Comparison of ENCODE assay signal across 12 mouse cellular contexts in the genomic region with DNA sequence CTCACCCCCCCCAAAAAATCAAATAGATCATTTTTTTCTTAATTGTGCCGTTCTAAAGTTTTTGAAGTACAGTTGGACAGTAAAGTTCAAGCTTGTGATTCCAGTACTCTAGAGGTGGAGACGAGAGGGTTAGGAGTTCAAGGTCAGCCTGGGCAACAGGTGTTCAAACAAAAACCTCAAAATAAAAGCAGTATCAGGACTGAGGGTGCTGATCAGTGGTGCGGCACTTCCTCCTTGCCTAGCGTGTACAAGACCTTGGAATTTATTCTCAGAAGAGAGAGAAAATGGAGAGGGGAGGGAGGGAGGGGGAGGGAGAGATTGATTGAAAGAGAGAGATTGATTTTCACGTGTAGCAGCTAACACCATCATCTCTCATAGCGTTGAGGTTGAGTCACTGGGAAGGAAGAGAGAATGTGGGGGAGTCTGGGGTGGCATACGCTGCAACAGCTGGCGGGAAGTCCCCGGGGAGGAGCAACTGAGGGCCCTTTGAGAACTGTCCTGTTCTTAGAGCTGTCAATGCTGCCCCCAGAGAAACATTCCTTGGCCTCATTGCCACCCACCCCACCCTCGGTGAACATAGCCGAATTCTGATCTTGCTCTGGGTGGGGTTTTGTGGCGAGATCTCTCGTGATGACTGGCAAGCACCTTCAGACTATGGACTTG. TPM values are rescaled to one million over a fixed set of nuclear protein-coding genes. Genes with fewer than 3 reads are reported as not detected.
DNase-seq lines count a peak whose midpoint lies in the region; TF ChIP-seq lines count a peak whose summit lies in the region.
"Had no signal": no experiment of that assay in that cellular context is flagged by ENCODE, and none has a peak within 500 bp of the region (broad histone marks: within the 10 kb centered on the region; RNA-seq: fewer than 3 reads in every experiment).

No protein-coding gene starts in this region.

- intact Hi-C loops in left cerebral cortex, adult 2 months (cut with DNase I), result no loop called here

- peak; percentile 46 to 59 for DNase-seq in frontal cortex, adult 2 months (ENCODE audit: extremely low spot score in 1 of 2, low spot score in 1 of 2)
- no peak for DNase-seq in frontal cortex, postnatal 14 days (ENCODE audit: low spot score in 2 of 2)
- DNase-seq in 3134 (ENCODE audit: extremely low read depth, insufficient read length, low spot score) (peak; percentile 76), MN1 (ENCODE audit: low spot score) (no peak)
- DNase-seq in T-cell, adult 2 months (ENCODE audit: low spot score), result peak; percentile 62
- peak; percentile 67 for DNase-seq in naive thymus-derived CD4-positive, alpha-beta T cell, adult 2 months (ENCODE audit: low read depth)
- no peak for DNase-seq in left cerebral cortex, adult 2 months (ENCODE audit: extremely low spot score in 1 of 2, low spot score in 2 of 2)
- DNase-seq in gastrocnemius, adult 18-20 months (ENCODE audit: low spot score), result no peak
- DNase-seq: gastrocnemius, postnatal 10 days; kidney, adult 8-10 months; left cerebral cortex, postnatal 4 days had no signal

- no peak overlapping the region for H3K4me3 ChIP-seq in left cerebral cortex, adult 2 months
- H3K4me3 ChIP-seq: midbrain, embryonic 13.5 days had no signal

- no peak for TF ChIP-seq CTCF in left cerebral cortex, adult 2 months (IDR thresholded peaks at IDR 0.05)

- no peak overlapping the region for H3K27ac ChIP-seq in left cerebral cortex, adult 2 months
- H3K27ac ChIP-seq: midbrain, embryonic 13.5 days had no signal

RNA-seq across cellular contexts. Expression of gene Tcf20, which starts 21.2 kb away (rescaled TPM):
- polyA plus RNA-seq in frontal cortex, adult 2 months (2012; rRNA removed), result 31.3 and 38.3 TPM in 2 replicates
- total RNA-seq in left cerebral cortex, adult 2 months (2021), result 100 to 1,000 TPM; 231 to 245 TPM
- 10 to 100 TPM; 33.2 to 36.0 TPM for total RNA-seq in gastrocnemius, adult 18-20 months (2021)

RNA-seq across cellular contexts. Expression of gene Nfam1, which starts 24.2 kb away (rescaled TPM):
- 2.0 and 2.2 TPM in 2 replicates for polyA plus RNA-seq in frontal cortex, adult 2 months (2012; rRNA removed)
- 1 to 10 TPM; 2.2 to 2.8 TPM for total RNA-seq in left cerebral cortex, adult 2 months (2021)
- under 1 TPM; 0.66 to 0.78 TPM for total RNA-seq in gastrocnemius, adult 18-20 months (2021)

Comparison
In these comparisons a context has a peak if more than half of its experiments do, and no peak if none do; other contexts are left out.
1. DNase-seq: peak in frontal cortex, adult 2 months (2 of 2), 3134 (single experiment), T-cell, adult 2 months (single experiment) and naive thymus-derived CD4-positive, alpha-beta T cell, adult 2 months (single experiment); none in frontal cortex, postnatal 14 days (0 of 2), left cerebral cortex, adult 2 months (0 of 2), MN1 (single experiment) and gastrocnemius, adult 18-20 months (single experiment).
2. RNA of gene Tcf20, which starts 21.2 kb away (total RNA-seq): 231 to 245 TPM in left cerebral cortex, adult 2 months; 33.2 to 36.0 TPM in gastrocnemius, adult 18-20 months; every median in the first group is over 4 times any median in the second.